Comparison of ENCODE assay signal across 9 mouse cellular contexts in genomic region chr4:138282834-138283233, GRCm38 (mm10). TPM values are rescaled to one million over a fixed set of nuclear protein-coding genes. Genes with fewer than 3 reads are reported as not detected.
A peak's percentile ranks its signal among the peaks of the same experiment; 100 is the strongest.
DNase-seq lines count a peak whose midpoint lies in the region; ATAC-seq and TF ChIP-seq lines count a peak whose summit lies in the region.
"Had no signal": no experiment of that assay in that cellular context is flagged by ENCODE, and none has a peak within 500 bp of the region (broad histone marks: within the 10 kb centered on the region; RNA-seq: fewer than 3 reads in every experiment).

No protein-coding gene starts in this region.

- peak; percentile 100 for TF ChIP-seq CTCF in kidney, postnatal 0 days (IDR thresholded peaks at IDR 0.05; ENCODE audit: low read depth)

- H3K27ac ChIP-seq in kidney, postnatal 0 days = no peak overlapping the region
- H3K27ac ChIP-seq in liver, embryonic 13.5 days = no peak overlapping the region
- H3K27ac ChIP-seq: heart, embryonic 13.5 days had no signal

- H3K36me3 ChIP-seq in kidney, postnatal 0 days (ENCODE audit: insufficient read depth, low read length) = no peaks in the 10 kb centered on the region
- no peaks in the 10 kb centered on the region for H3K36me3 ChIP-seq in liver, embryonic 13.5 days
- H3K36me3 ChIP-seq: heart, embryonic 13.5 days had no signal

- peak; percentile 99 for ATAC-seq in common myeloid progenitor, adult 5-6 weeks (replicated peaks; ENCODE audit: low read depth, poor library complexity, severe bottlenecking)
- peak; percentile 59 for ATAC-seq in kidney, postnatal 0 days (replicated peaks; ENCODE audit: low FRiP score, low read depth)
- peak; percentile 66 for ATAC-seq in liver, embryonic 13.5 days (ENCODE audit: low read depth)

- H3K4me2 ChIP-seq in kidney, postnatal 0 days (ENCODE audit: low read length) = no peak overlapping the region
- H3K4me2 ChIP-seq in liver, embryonic 13.5 days = no peak overlapping the region
- H3K4me2 ChIP-seq: heart, embryonic 13.5 days had no signal

- no peaks in the 10 kb centered on the region for H3K9me3 ChIP-seq in kidney, postnatal 0 days (replicated peaks; ENCODE audit: low read length)
- no peaks in the 10 kb centered on the region for H3K9me3 ChIP-seq in liver, embryonic 13.5 days (replicated peaks)
- H3K9me3 ChIP-seq: heart, embryonic 13.5 days had no signal

- peak; percentile 86 for DNase-seq in CD4-positive helper T cell, adult 2 months (ENCODE audit: low read depth, low spot score)
- DNase-seq in ZHBTc4 (ENCODE audit: low read depth, low spot score) = peak; percentile 94
- peak; percentile 37 for DNase-seq in gastrocnemius, postnatal 10 days
- DNase-seq in kidney, postnatal 0 days (ENCODE audit: low spot score) = peak; percentile 97
- DNase-seq in liver, embryonic 13.5 days = peak; percentile 69
- peak; percentile 70 for DNase-seq in neural tube, embryonic 10.5 days (ENCODE audit: extremely low spot score, low spot score)
- DNase-seq in thymus, adult 18-20 months = peak; percentile 19 to 57

- no peak overlapping the region for H3K4me3 ChIP-seq in kidney, postnatal 0 days (replicated peaks; ENCODE audit: low read depth, low read length)
- H3K4me3 ChIP-seq in liver, embryonic 13.5 days (replicated peaks) = no peak overlapping the region
- H3K4me3 ChIP-seq: heart, embryonic 13.5 days had no signal

- 28% methylated on average over 4 of the region's 4 CpGs for WGBS in kidney, postnatal 0 days
- WGBS in liver, embryonic 13.5 days (ENCODE audit: insufficient replicate concordance) = 20% methylated on average over 4 of the region's 4 CpGs

- H3K4me1 ChIP-seq in kidney, postnatal 0 days (replicated peaks; ENCODE audit: insufficient read depth, low read length) = no peaks in the 10 kb centered on the region
- no peaks in the 10 kb centered on the region for H3K4me1 ChIP-seq in liver, embryonic 13.5 days (replicated peaks)
- H3K4me1 ChIP-seq: heart, embryonic 13.5 days had no signal

- H3K27me3 ChIP-seq in kidney, postnatal 0 days (ENCODE audit: insufficient read depth, low read length) = no peaks in the 10 kb centered on the region
- no peaks in the 10 kb centered on the region for H3K27me3 ChIP-seq in liver, embryonic 13.5 days

- H3K9ac ChIP-seq in kidney, postnatal 0 days (ENCODE audit: low read depth, low read length) = no peak overlapping the region
- H3K9ac ChIP-seq in liver, embryonic 13.5 days = no peak overlapping the region
- H3K9ac ChIP-seq: heart, embryonic 13.5 days had no signal

RNA-seq across cellular contexts. Expression of gene Ddost, which starts 21.7 kb away (rescaled TPM):
- 101 and 107 TPM in 2 replicates for total RNA-seq in common myeloid progenitor, adult 5-6 weeks (2017)
- total RNA-seq in gastrocnemius, postnatal 10 days (2021) = 10 to 100 TPM; 74.4 to 82.9 TPM
- 289 and 325 TPM in 2 replicates for polyA plus RNA-seq in kidney, postnatal 0 days (2015; fragmentation: Nextera tagmentation; extraction: Ambion mirVana)
- polyA plus RNA-seq in liver, embryonic 13.5 days (2015; fragmentation: Nextera tagmentation; extraction: Ambion mirVana) = 173 and 182 TPM in 2 replicates

RNA-seq across cellular contexts. Expression of gene Kif17, which starts 32.6 kb away (rescaled TPM):
- total RNA-seq in common myeloid progenitor, adult 5-6 weeks (2017) = 5.5 and 6.5 TPM in 2 replicates
- under 1 TPM in 1 of 2 experiments, not detected in 1; 0.14 TPM for total RNA-seq in gastrocnemius, postnatal 10 days (2021)
- polyA plus RNA-seq in kidney, postnatal 0 days (2015; fragmentation: Nextera tagmentation; extraction: Ambion mirVana) = 0.66 and 0.80 TPM in 2 replicates
- 0.23 and 0.32 TPM in 2 replicates for polyA plus RNA-seq in liver, embryonic 13.5 days (2015; fragmentation: Nextera tagmentation; extraction: Ambion mirVana)

RNA-seq across cellular contexts. Expression of gene Sh2d5, which starts 32.6 kb away (rescaled TPM):
- 22.0 and 24.7 TPM in 2 replicates for total RNA-seq in common myeloid progenitor, adult 5-6 weeks (2017)
- under 1 TPM; 0.09 to 0.11 TPM for total RNA-seq in gastrocnemius, postnatal 10 days (2021)
- polyA plus RNA-seq in kidney, postnatal 0 days (2015; fragmentation: Nextera tagmentation; extraction: Ambion mirVana) = 0.42 and 0.57 TPM in 2 replicates
- 0.64 and 0.65 TPM in 2 replicates for polyA plus RNA-seq in liver, embryonic 13.5 days (2015; fragmentation: Nextera tagmentation; extraction: Ambion mirVana)

RNA-seq across cellular contexts. Expression of gene Pink1, which starts 43.3 kb away (rescaled TPM):
- total RNA-seq in common myeloid progenitor, adult 5-6 weeks (2017) = 33.8 and 51.5 TPM in 2 replicates
- total RNA-seq in gastrocnemius, postnatal 10 days (2021) = 100 to 1,000 TPM; 228 to 240 TPM
- polyA plus RNA-seq in kidney, postnatal 0 days (2015; fragmentation: Nextera tagmentation; extraction: Ambion mirVana) = 96.1 and 139 TPM in 2 replicates
- 25.7 and 26.7 TPM in 2 replicates for polyA plus RNA-seq in liver, embryonic 13.5 days (2015; fragmentation: Nextera tagmentation; extraction: Ambion mirVana)

Comparison
In these comparisons a context has a peak if more than half of its experiments do, and no peak if none do; other contexts are left out.
1. DNase-seq: peak in every context shown above with its lines; median percentile 97 in kidney, postnatal 0 days; 94 in ZHBTc4; 86 in CD4-positive helper T cell, adult 2 months; 70 in neural tube, embryonic 10.5 days; 69 in liver, embryonic 13.5 days; 38 in thymus, adult 18-20 months; 37 in gastrocnemius, postnatal 10 days.
2. RNA of gene Sh2d5, which starts 32.6 kb away (total RNA-seq): 22.0 to 24.7 TPM in common myeloid progenitor, adult 5-6 weeks; 0.09 to 0.11 TPM in gastrocnemius, postnatal 10 days; every median in the first group is over 10 times any median in the second.
3. Peak in every context shown above with its lines, with median percentiles within 50 percentile points of each other: ATAC-seq.